Mouse (Mus musculus) midbrain, postnatal 0 days (tissue): Measurements from ENCODE around the gene Arhgap15. TPM values are rescaled to one million over a fixed set of nuclear protein-coding genes. Genes with fewer than 3 reads are reported as not detected.

Experiments used
- ATAC-seq: fragments of 200-750 bp; cut with Nextera tagmentation; 2 replicates; pipeline ENCODE4 v1.8.0; 2017; ENCODE audit warnings: moderate number of reproducible peaks, mild to moderate bottlenecking, moderate TSS enrichment, moderate library complexity; ENCODE audit not compliant: low FRiP score
- DNase-seq: peaks from one replicate; pipeline ENCODE4 v3.0.0-alpha.2; 2015; ENCODE audit warnings: low spot score
- H3K27ac ChIP-seq: fragments of 300-500 bp; sonication (generic); 2 replicates; pipeline ENCODE4 v1.5.1; 2014; ENCODE audit warnings: low read depth, mild to moderate bottlenecking, low read length, mixed read lengths
- H3K27me3 ChIP-seq: fragments of 300-500 bp; sonication (generic); 2 replicates; pipeline ENCODE4 v1.6.1; 2014; ENCODE audit warnings: low read length, control low read depth, mixed read lengths; ENCODE audit not compliant: insufficient read depth
- H3K36me3 ChIP-seq: fragments of 300-500 bp; sonication (generic); 2 replicates; pipeline ENCODE4 v1.6.1; 2014; ENCODE audit warnings: low read length, control low read depth, mixed read lengths; ENCODE audit not compliant: insufficient read depth
- H3K4me1 ChIP-seq: fragments of 300-500 bp; sonication (generic); 2 replicates; pipeline ENCODE4 v1.6.1; 2014; ENCODE audit warnings: mild to moderate bottlenecking, control low read depth, antibody characterized with exemption, low read length, mixed read lengths; ENCODE audit not compliant: insufficient read depth
- H3K4me2 ChIP-seq: fragments of 300-500 bp; sonication (generic); 2 replicates; pipeline ENCODE4 v1.6.1; 2014; ENCODE audit warnings: low read depth, mild to moderate bottlenecking, low read length, mixed read lengths; ENCODE audit not compliant: poor library complexity, severe bottlenecking
- H3K4me3 ChIP-seq: fragments of 300-500 bp; sonication (generic); 2 replicates; pipeline ENCODE4 v1.5.1; 2014; ENCODE audit warnings: low read depth, mild to moderate bottlenecking, low read length, moderate library complexity
- H3K9ac ChIP-seq: fragments of 300-500 bp; sonication (generic); replicated peaks from 2 replicates; pipeline ENCODE4 v1.6.1; 2014; ENCODE audit warnings: mild to moderate bottlenecking, low read length, moderate library complexity, mixed read lengths; ENCODE audit not compliant: poor library complexity, severe bottlenecking
- H3K9me3 ChIP-seq: fragments of 300-500 bp; sonication (generic); 2 replicates; pipeline ENCODE4 v1.6.1; 2016; ENCODE audit warnings: low read length, control low read depth
- CTCF ChIP-seq: IDR thresholded peaks from 2 replicates; pipeline ENCODE4 v1.5.1; 2016; ENCODE audit warnings: antibody characterized with exemption, mild to moderate bottlenecking
- WGBS: fragments of 180-500 bp; shearing (Covaris S2); extraction: QIAGEN DNeasy Blood & Tissue Kit; methylation state at CpG from one replicate; pipeline ENCODE4 v1.1.7; 2014; 5-methylcytosine and 5-hydroxymethylcytosine counted together
- polyA plus RNA-seq: library from polyadenylated mRNA; unstranded; fragments of >200 nt; fragmentation: Nextera tagmentation; extraction: Ambion mirVana; gene quantifications from 2 replicates; pipeline ENCODE4 v1.2.1, GENCODE M21; 2015
- total RNA-seq: library from RNA; depleted of rRNA; stranded (reverse); fragments of >200 nt; gene quantifications from 2 replicates; pipeline ENCODE4 v1.2.3, GENCODE M21; 2014

Gene Arhgap15
- total and polyA plus RNA-seq, 2 experiments from 2014 or later, result 0.77 to 1.2 TPM

DNA sequence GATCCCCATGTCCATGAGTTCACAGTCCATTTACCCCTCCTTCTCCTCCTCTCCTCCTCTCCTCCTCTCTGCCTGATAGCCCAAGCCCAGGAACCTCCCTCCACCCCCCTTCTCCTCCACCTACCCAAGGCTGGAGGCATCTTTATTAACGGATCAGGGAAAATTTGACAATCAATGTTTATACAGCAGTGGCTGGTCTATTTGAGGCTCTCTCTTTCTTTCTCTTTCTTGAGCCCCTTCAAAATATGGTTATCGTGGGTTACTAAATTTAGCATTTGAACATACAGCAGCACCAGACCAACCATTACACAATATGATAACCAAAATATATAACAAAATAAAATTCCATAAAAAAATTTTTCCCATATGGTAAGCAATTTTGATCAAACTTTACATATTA, 335.8 kb downstream of the Arhgap15 start:
- WGBS, result 71% methylated on average over 2 of the region's 2 CpGs
- no peaks in the 10 kb centered on the region for H3K27me3 ChIP-seq
- TF ChIP-seq CTCF, result no peak
- no peak for ATAC-seq
- H3K36me3 ChIP-seq, result no peaks in the 10 kb centered on the region
- no peak for DNase-seq
- no peak overlapping the region for H3K9ac ChIP-seq
- H3K4me1 ChIP-seq, result no peaks in the 10 kb centered on the region
- no peak overlapping the region for H3K4me2 ChIP-seq
- no peak overlapping the region for H3K27ac ChIP-seq
- no peaks in the 10 kb centered on the region for H3K9me3 ChIP-seq
- H3K4me3 ChIP-seq, result no peak overlapping the region

DNA sequence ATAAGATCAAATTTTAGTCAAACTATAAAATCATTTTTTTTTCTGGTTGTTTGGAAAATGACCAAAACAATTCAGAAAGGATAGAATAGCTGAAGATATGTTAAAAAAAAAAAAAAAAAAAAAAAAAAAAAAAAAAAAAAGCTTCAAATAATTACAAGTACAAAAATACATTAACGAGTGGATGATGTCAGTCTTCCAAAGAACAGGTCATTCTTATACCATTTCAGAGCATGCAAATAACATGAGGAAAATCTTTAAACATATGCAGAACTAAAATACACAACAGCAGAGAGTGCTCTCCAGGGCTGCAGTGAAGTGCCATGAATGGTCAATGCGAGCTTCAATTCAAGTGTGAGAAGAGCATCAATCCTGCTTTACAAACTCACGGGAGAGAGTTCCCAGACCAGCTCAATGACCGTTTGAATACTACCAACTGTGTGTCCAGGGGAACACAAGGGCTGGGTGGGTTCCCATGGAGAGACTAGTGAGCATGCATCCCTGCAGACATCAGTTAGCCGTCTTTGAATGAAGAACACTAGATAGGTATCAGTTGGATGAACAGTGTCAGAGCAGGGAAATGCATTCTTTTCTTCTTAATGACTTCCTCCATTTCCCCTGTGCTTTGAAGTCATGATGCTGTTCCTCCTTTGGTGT, 337.9 kb downstream of the Arhgap15 start:
- no peaks in the 10 kb centered on the region for H3K36me3 ChIP-seq
- no peaks in the 10 kb centered on the region for H3K9me3 ChIP-seq
- DNase-seq (no peak), ATAC-seq (no peak)
- H3K9ac ChIP-seq, result no peak overlapping the region
- H3K27ac ChIP-seq, result no peak overlapping the region
- H3K4me2 ChIP-seq, result no peak overlapping the region
- no peaks in the 10 kb centered on the region for H3K27me3 ChIP-seq
- H3K4me3 ChIP-seq, result no peak overlapping the region
- no peaks in the 10 kb centered on the region for H3K4me1 ChIP-seq
- WGBS, result 44% methylated on average over 5 of the region's 5 CpGs
- TF ChIP-seq CTCF, result no peak

DNA sequence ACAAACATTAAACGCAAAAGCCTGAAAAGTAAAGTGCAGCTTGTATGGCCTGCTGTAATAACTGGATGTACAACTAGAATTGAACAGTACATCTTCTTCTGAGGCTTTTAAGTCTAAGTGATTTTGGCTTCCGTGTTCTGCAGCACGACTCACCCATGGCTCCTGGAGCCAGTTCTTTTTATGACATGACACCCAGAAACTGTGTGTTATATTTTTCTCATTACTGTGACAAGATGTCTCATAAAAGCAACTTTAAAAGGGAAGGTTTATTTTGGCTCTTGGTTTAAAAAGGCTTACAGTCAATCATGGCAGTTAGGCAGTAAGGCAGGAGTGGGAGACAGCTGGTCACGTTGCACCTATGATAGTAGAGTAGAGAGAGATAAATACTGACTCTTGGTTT, 349.9 kb downstream of the Arhgap15 start:
- H3K4me1 ChIP-seq, result no peaks in the 10 kb centered on the region
- DNase-seq (no peak), ATAC-seq (no peak)
- TF ChIP-seq CTCF, result no peak
- WGBS, result 93% methylated on average over 4 of the region's 4 CpGs
- 0 out of 2 replicates have a peak, but pooled peaks cover 6% of the 10 kb centered on the region for H3K9me3 ChIP-seq
- no peak overlapping the region for H3K4me2 ChIP-seq
- no peak overlapping the region for H3K27ac ChIP-seq
- no peaks in the 10 kb centered on the region for H3K27me3 ChIP-seq
- no peak overlapping the region for H3K9ac ChIP-seq
- H3K4me3 ChIP-seq, result no peak overlapping the region
- H3K36me3 ChIP-seq, result no peaks in the 10 kb centered on the region

DNA sequence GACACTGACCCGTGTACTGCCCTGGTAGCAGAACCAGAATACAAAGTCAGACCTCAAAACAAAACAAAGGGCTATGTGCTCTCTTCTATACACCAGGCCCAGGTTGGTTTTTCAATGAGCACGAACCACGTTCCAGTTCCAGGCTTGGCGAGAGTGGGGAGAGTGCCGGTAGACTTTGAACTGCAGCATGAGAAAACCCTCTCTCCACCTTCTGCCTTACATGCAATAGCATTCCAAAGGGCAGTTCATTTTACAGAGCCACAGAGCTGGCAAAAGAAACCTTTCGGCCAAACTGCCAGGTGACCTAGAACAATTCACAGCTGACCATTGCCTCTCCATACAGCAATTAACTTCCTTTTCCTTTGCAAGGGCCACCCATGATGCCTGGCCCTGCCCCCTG, 353.7 kb downstream of the Arhgap15 start:
- Histone ChIP-seq H3K4me3 (no peak overlapping the region), H3K27me3 (no peaks in the 10 kb centered on the region), H3K4me2 (no peak overlapping the region), H3K27ac (no peak overlapping the region), H3K36me3 (no peaks in the 10 kb centered on the region), H3K9ac (no peak overlapping the region), H3K4me1 (no peaks in the 10 kb centered on the region; the same call in 1 of the 2 replicates), H3K9me3 (0 out of 2 replicates have a peak, but pooled peaks cover 1% of the 10 kb centered on the region)
- DNase-seq (no peak), ATAC-seq (no peak)
- 88% methylated on average over 6 of the region's 6 CpGs for WGBS
- TF ChIP-seq CTCF, result no peak

DNA sequence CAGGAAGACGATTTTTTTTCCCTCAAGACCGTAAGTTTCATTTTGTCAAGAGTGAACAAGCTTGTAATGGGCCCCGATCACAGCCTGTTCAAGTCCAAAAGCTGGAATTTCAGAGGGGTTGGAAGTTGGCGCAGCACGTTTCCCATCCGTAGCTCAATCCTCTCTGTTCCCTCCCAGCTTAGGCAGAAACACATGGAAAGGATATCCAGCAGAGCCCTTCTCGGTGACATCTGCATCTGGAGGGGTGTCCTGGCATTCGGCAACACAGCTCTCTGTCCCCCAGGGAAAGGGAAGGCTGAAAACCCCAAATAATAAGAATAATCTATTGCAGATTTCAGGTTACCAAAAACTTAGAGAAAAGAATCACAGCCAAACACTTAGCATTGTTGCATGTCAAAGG, 354.7 kb downstream of the Arhgap15 start:
- Histone ChIP-seq H3K27ac (no peak overlapping the region), H3K4me3 (no peak overlapping the region), H3K36me3 (no peaks in the 10 kb centered on the region), H3K9me3 (no peaks in the 10 kb centered on the region), H3K4me2 (no peak overlapping the region), H3K9ac (no peak overlapping the region), H3K4me1 (no peaks in the 10 kb centered on the region; the same call in 1 of the 2 replicates), H3K27me3 (no peaks in the 10 kb centered on the region)
- TF ChIP-seq CTCF, result no peak
- ATAC-seq (no peak), DNase-seq (no peak)
- 89% methylated on average over 8 of the region's 8 CpGs for WGBS

DNA sequence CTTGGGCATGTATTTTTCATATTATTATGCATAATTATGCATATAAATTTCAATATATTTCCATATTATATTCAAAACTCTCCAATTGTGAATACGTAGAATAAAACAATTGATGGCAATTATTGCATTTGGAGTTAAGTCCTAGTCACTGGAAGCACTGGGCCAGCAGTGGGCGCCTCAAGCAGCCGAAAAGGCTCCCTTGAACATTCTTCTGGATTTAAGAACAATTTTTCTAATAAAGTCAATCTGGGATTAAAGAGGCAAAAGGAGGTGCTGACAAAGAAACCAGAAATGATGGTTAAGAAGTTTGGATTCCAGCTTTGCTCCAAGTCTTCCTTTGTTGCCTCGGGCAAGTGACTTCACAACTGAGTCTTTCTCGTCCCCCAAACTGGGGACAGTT, 355.1 kb downstream of the Arhgap15 start:
- Histone ChIP-seq H3K4me3 (no peak overlapping the region), H3K36me3 (no peaks in the 10 kb centered on the region), H3K9ac (no peak overlapping the region), H3K4me2 (no peak overlapping the region), H3K4me1 (no peaks in the 10 kb centered on the region; the same call in 1 of the 2 replicates), H3K27ac (no peak overlapping the region), H3K9me3 (no peaks in the 10 kb centered on the region), H3K27me3 (no peaks in the 10 kb centered on the region)
- DNase-seq (peak; percentile 28), ATAC-seq (no peak)
- WGBS, result 68% methylated on average over 5 of the region's 5 CpGs
- peak; percentile 66 for TF ChIP-seq CTCF
